Mouse (Mus musculus): ENCODE measurements at regions not wholly inside any gene's neighbourhood (a gene's known extent, or its start where the extent isn't known, plus 50 kb on each side); places are given as distances from the start of the nearest gene placed in this dataset.

- TF ChIP-seq GATA1 (IDR thresholded peaks at IDR 0.05; ENCODE audit: low read depth, low read length): no peak
- TF ChIP-seq USF1 (IDR thresholded peaks at IDR 0.05; ENCODE audit: low read depth, low read length): no peak
- TF ChIP-seq JUND (IDR thresholded peaks at IDR 0.05; ENCODE audit: low read depth, low read length): no peak
- TF ChIP-seq NRF1 (IDR thresholded peaks at IDR 0.05; ENCODE audit: insufficient read depth, low read depth, low read length, poor library complexity, severe bottlenecking): no peak
- no peak for TF ChIP-seq ETS1 (IDR thresholded peaks at IDR 0.05; ENCODE audit: low read depth, low read length)
- TF ChIP-seq POLR2A (IDR thresholded peaks at IDR 0.05; ENCODE audit: control insufficient read depth in 1 of 2, insufficient read depth in 1 of 2, low read depth in 1 of 2, low read length in 2 of 2, poor library complexity in 1 of 2): no peak
- no peak for TF ChIP-seq ZC3H11A (IDR thresholded peaks at IDR 0.05; ENCODE audit: low read depth, low read length)
- no peak for TF ChIP-seq EP300 (IDR thresholded peaks at IDR 0.05; ENCODE audit: low read depth in 1 of 2, low read length in 2 of 2)
- TF ChIP-seq MYC (IDR thresholded peaks at IDR 0.05; ENCODE audit: low read depth, low read length): no peak
- TF ChIP-seq CTCF (IDR thresholded peaks at IDR 0.05 in 2 of 3, conservative IDR thresholded peaks at IDR 0.05 in 1 of 3; ENCODE audit: control insufficient read depth in 1 of 3, insufficient read depth in 1 of 3, low read depth in 2 of 3, low read length in 3 of 3, poor library complexity in 1 of 3, severe bottlenecking in 1 of 3): no peak
- TF ChIP-seq ZKSCAN1 (IDR thresholded peaks at IDR 0.05; ENCODE audit: low read depth, low read length): no peak
- no peak for DNase-seq (ENCODE audit: low read depth, low spot score)
- Histone ChIP-seq H3K4me3 (ENCODE audit: control insufficient read depth in 1 of 2, insufficient read depth in 1 of 2, low read depth in 2 of 2, low read length in 2 of 2) (no peak overlapping the region), H3K79me2 (ENCODE audit: control insufficient read depth, insufficient read depth, low read length, poor library complexity) (no peaks in the 10 kb centered on the region), H3K9ac (ENCODE audit: control insufficient read depth, low read depth, low read length, poor library complexity, severe bottlenecking) (no peak overlapping the region), H3K27me3 (ENCODE audit: control insufficient read depth in 1 of 2, insufficient read depth in 2 of 2, low read length in 2 of 2) (no peaks in the 10 kb centered on the region), H3K4me1 (ENCODE audit: control insufficient read depth in 1 of 2, insufficient read depth in 2 of 2, low read length in 2 of 2) (no peaks in the 10 kb centered on the region), H3K9me3 (replicated peaks; ENCODE audit: insufficient read depth, low read length) (no peaks in the 10 kb centered on the region), H3K27ac (ENCODE audit: control insufficient read depth, low read depth, low read length) (no peak overlapping the region), H3K36me3 (ENCODE audit: control insufficient read depth in 1 of 2, insufficient read depth in 2 of 2, low read length in 2 of 2) (no peaks in the 10 kb centered on the region)
Measured at GRCm38 (mm10) chr10:31257611-31258010, 55.6 kb upstream of the Hddc2 start.

- no peak for DNase-seq (ENCODE audit: low read depth, low spot score)
- TF ChIP-seq MAZ (IDR thresholded peaks at IDR 0.05; ENCODE audit: low read depth, low read length) (no peak), POLR2AphosphoS5 (IDR thresholded peaks at IDR 0.05; ENCODE audit: borderline replicate concordance, low read depth, low read length) (no peak), USF2 (IDR thresholded peaks at IDR 0.05; ENCODE audit: borderline replicate concordance in 1 of 2, insufficient read depth in 1 of 2, low read depth in 1 of 2, low read length in 2 of 2) (no peak), KAT2A (conservative IDR thresholded peaks at IDR 0.05; ENCODE audit: low read depth, low read length) (no peak), BHLHE40 (IDR thresholded peaks at IDR 0.05; ENCODE audit: borderline replicate concordance, low read depth, low read length) (no peak), MAX (IDR thresholded peaks at IDR 0.05; ENCODE audit: low read length) (no peak), USF1 (IDR thresholded peaks at IDR 0.05; ENCODE audit: low read depth, low read length) (no peak), MYC (IDR thresholded peaks at IDR 0.05; ENCODE audit: low read depth, low read length) (no peak), ETS1 (IDR thresholded peaks at IDR 0.05; ENCODE audit: low read depth, low read length) (no peak), EP300 (IDR thresholded peaks at IDR 0.05; ENCODE audit: low read depth in 1 of 2, low read length in 2 of 2) (no peak), SMC3 (IDR thresholded peaks at IDR 0.05; ENCODE audit: low read depth, low read length) (no peak), MEF2A (IDR thresholded peaks at IDR 0.05; ENCODE audit: extremely low read depth, insufficient replicate concordance, low read depth, low read length, poor library complexity, severe bottlenecking) (no peak), SIN3A (IDR thresholded peaks at IDR 0.05; ENCODE audit: low read length) (no peak), MXI1 (IDR thresholded peaks at IDR 0.05; ENCODE audit: low read depth, low read length) (no peak)
- Histone ChIP-seq H3K4me1 (ENCODE audit: control insufficient read depth in 1 of 2, insufficient read depth in 2 of 2, low read length in 2 of 2) (no peaks in the 10 kb centered on the region), H3K27me3 (ENCODE audit: control insufficient read depth in 1 of 2, insufficient read depth in 2 of 2, low read length in 2 of 2) (no peaks in the 10 kb centered on the region), H3K27ac (ENCODE audit: control insufficient read depth, low read depth, low read length) (no peak overlapping the region), H3K79me2 (ENCODE audit: control insufficient read depth, insufficient read depth, low read length, poor library complexity) (no peaks in the 10 kb centered on the region), H3K9ac (ENCODE audit: control insufficient read depth, low read depth, low read length, poor library complexity, severe bottlenecking) (no peak overlapping the region), H3K9me3 (replicated peaks; ENCODE audit: insufficient read depth, low read length) (no peaks in the 10 kb centered on the region), H3K36me3 (ENCODE audit: control insufficient read depth in 1 of 2, insufficient read depth in 2 of 2, low read length in 2 of 2) (no peaks in the 10 kb centered on the region), H3K4me3 (ENCODE audit: control insufficient read depth in 1 of 2, insufficient read depth in 1 of 2, low read depth in 2 of 2, low read length in 2 of 2) (no peak overlapping the region)
Measured at GRCm38 (mm10) chr10:31260914-31261313, 52.3 kb upstream of the Hddc2 start.

Data from MEL (cell line).